Mouse (Mus musculus) myocyte (in vitro differentiated cells): ENCODE data around the gene Ajm1. TPM values are rescaled to one million over a fixed set of nuclear protein-coding genes. Genes with fewer than 3 reads are reported as not detected.
A peak's percentile ranks its signal among the peaks of the same experiment; 100 is the strongest.
"Not testable (repeated sequence)": the region's sequence is repeated elsewhere in the genome, so short reads cannot be mapped to it uniquely, and the experiment has no call there.

Source experiments
- H3K27me3 ChIP-seq: one replicate; pipeline ENCODE4 v1.6.1; 2011; ENCODE audit not compliant: control insufficient read depth, insufficient read depth, insufficient read length
- H3K36me3 ChIP-seq: one replicate; pipeline ENCODE4 v1.6.1; 2011; ENCODE audit not compliant: control insufficient read depth, insufficient read depth
- H3K4me2 ChIP-seq: one replicate; pipeline ENCODE4 v1.6.1; 2011; ENCODE audit warnings: low read depth, control low read depth
- H3K4me3 ChIP-seq: one replicate; pipeline ENCODE4 v1.5.1; 2011; ENCODE audit warnings: mild to moderate bottlenecking, control low read depth, moderate library complexity
- H3K79me2 ChIP-seq: one replicate; pipeline ENCODE4 v1.6.1; 2011; ENCODE audit not compliant: control insufficient read depth, insufficient read depth
- H3ac ChIP-seq: one replicate; pipeline ENCODE4 v1.6.1; 2011; ENCODE audit not compliant: control insufficient read depth, insufficient read length
- CEBPB ChIP-seq: IDR thresholded peaks from 2 replicates; pipeline ENCODE4 v1.6.1; 2011; ENCODE audit warnings: mild to moderate bottlenecking, moderate library complexity; ENCODE audit not compliant: poor library complexity, insufficient read depth, severe bottlenecking
- E2F4 ChIP-seq: IDR thresholded peaks from one replicate; pipeline ENCODE4 v1.6.1; 2011; ENCODE audit warnings: mild to moderate bottlenecking, control low read depth, moderate library complexity; ENCODE audit not compliant: insufficient read depth
- MAX ChIP-seq: IDR thresholded peaks from one replicate; pipeline ENCODE4 v1.6.1; 2011; ENCODE audit warnings: low read depth, mild to moderate bottlenecking, control low read depth
- MYOD1 ChIP-seq, 3 experiments: IDR thresholded peaks; one replicate each; pipeline ENCODE4 v1.6.1; 2011; ENCODE audit warnings: control low read depth in 2 of 3, low read depth in 2 of 3, mild to moderate bottlenecking in 2 of 3, moderate library complexity in 1 of 3; ENCODE audit not compliant: insufficient read length in 2 of 3, control insufficient read depth in 1 of 3
- MYOG ChIP-seq, 3 experiments: IDR thresholded peaks; one replicate each; pipeline ENCODE4 v1.6.1; 2011; ENCODE audit warnings: control low read depth in 2 of 3, low read depth in 2 of 3, mild to moderate bottlenecking in 2 of 3; ENCODE audit not compliant: insufficient read length in 2 of 3, control insufficient read depth in 1 of 3, insufficient read depth in 1 of 3
- POLR2A ChIP-seq: IDR thresholded peaks from one replicate; pipeline ENCODE4 v1.6.1; 2011; ENCODE audit warnings: low read depth, mild to moderate bottlenecking, control low read depth, moderate library complexity; ENCODE audit not compliant: insufficient read length
- POLR2AphosphoS2 ChIP-seq: IDR thresholded peaks from one replicate; pipeline ENCODE4 v1.6.1; 2011; ENCODE audit warnings: low read depth, control low read depth; ENCODE audit not compliant: insufficient read length
- REST ChIP-seq: IDR thresholded peaks from one replicate; pipeline ENCODE4 v1.6.1; 2011; ENCODE audit warnings: mild to moderate bottlenecking, control low read depth, moderate library complexity; ENCODE audit not compliant: insufficient read depth, insufficient read length
- SRF ChIP-seq: IDR thresholded peaks from one replicate; pipeline ENCODE4 v1.6.1; 2011; ENCODE audit warnings: low read depth; ENCODE audit not compliant: control insufficient read depth, insufficient read length
- TCF12 ChIP-seq: IDR thresholded peaks from one replicate; pipeline ENCODE4 v1.6.1; 2011; ENCODE audit warnings: mild to moderate bottlenecking, control low read depth; ENCODE audit not compliant: poor library complexity, insufficient read depth, severe bottlenecking
- TCF3 ChIP-seq: IDR thresholded peaks from one replicate; pipeline ENCODE4 v1.6.1; 2011; ENCODE audit warnings: low read depth, control low read depth; ENCODE audit not compliant: insufficient read length
- USF1 ChIP-seq: IDR thresholded peaks from one replicate; pipeline ENCODE4 v1.6.1; 2011; ENCODE audit warnings: low read depth, mild to moderate bottlenecking, control low read depth, moderate library complexity
- polyA plus RNA-seq: library from polyadenylated mRNA; unstranded; fragments of >200 nt; fragmentation: generic; extraction: Trizol; gene quantifications from one replicate; pipeline ENCODE4 v1.2.1, GENCODE M21; 2012; ENCODE audit warnings: missing spikeins

Gene Ajm1
- polyA plus RNA-seq, 1 experiment, result 1.0 TPM

GRCm38 (mm10) chr2:25557964-25558360 lies 23.6 kb downstream of the Ajm1 start:
- H3K4me3 ChIP-seq, result peak overlapping the region; percentile 80
- H3K4me2 ChIP-seq, result peak overlapping the region; percentile 88
- TF ChIP-seq MYOG (IDR thresholded peaks at IDR 0.05; ENCODE audit: control insufficient read depth in 1 of 3, insufficient read depth in 1 of 3, insufficient read length in 2 of 3, low read depth in 2 of 3) (no peak), POLR2AphosphoS2 (no peak), TCF3 (no peak), CEBPB (no peak), REST (no peak), MAX (no peak), POLR2A (no peak), MYOD1 (IDR thresholded peaks at IDR 0.05; ENCODE audit: control insufficient read depth in 1 of 3, insufficient read length in 2 of 3, low read depth in 2 of 3) (no peak), USF1 (no peak), SRF (no peak), E2F4 (no peak), TCF12 (no peak)
- H3K36me3 ChIP-seq, result peaks cover 20% of the 10 kb centered on the region
- H3K27me3 ChIP-seq, result no peaks in the 10 kb centered on the region
- H3K79me2 ChIP-seq, result peaks cover 33% of the 10 kb centered on the region
- peak overlapping the region; percentile 29 for H3ac ChIP-seq

DNA sequence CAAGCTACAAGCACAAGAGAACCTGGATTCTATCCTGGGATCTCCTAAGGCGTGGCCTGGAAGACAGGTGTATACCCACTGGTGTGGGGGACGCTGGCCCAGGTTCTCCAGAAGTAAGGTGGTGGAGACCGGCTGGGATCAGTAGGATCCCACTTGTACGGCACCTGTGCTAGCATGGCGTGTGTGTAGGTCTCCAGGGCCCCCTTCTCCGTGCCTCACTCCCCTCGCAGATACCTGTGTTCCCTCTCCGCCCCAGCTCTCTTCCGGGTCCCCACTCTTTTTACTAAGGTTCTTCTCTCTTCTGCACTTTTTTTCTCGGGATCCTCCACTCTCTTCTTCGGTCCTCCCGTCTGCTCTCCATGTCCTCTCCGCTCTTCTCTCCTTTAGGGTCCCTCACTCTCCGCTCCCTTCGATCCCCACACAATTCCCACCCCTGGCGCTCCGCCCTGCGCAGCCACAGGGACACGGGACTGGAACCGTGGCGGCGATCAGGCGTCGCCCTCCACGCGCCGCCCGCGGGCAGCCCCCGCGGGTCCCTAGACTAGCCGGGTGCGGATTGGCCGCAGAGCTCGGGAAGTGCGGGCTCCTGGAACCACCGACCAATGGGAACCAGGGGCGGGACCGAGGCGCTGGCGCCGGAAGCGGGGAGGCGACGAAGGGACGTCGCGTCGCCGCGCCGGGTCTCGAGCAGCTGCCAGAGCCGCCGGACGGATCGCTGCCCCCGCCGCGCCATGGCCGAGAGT lies 24.2 kb downstream of the Ajm1 start, which contains the start of gene Edf1:
Edf1 (plus strand) TSS at position 627 of the 743 bp plus-strand sequence.
- peak within 1 kb of the TSS; percentile 93 for H3K4me2 ChIP-seq
- peak within 1 kb of the TSS; percentile 80 for H3K4me3 ChIP-seq
- TF ChIP-seq POLR2A, result peak; percentile 91
- TF ChIP-seq MAX, result no peak
- TF ChIP-seq POLR2AphosphoS2, result peak; percentile 77
- TF ChIP-seq MYOD1 (IDR thresholded peaks at IDR 0.05; ENCODE audit: control insufficient read depth in 1 of 3, insufficient read length in 2 of 3, low read depth in 2 of 3), result peak in 2 of 3 experiments; percentile 61 to 82
- TF ChIP-seq MYOG (IDR thresholded peaks at IDR 0.05; ENCODE audit: control insufficient read depth in 1 of 3, insufficient read depth in 1 of 3, insufficient read length in 2 of 3, low read depth in 2 of 3), result peak in 2 of 3 experiments; percentile 74 to 84
- H3K27me3 ChIP-seq, result no peaks in the 10 kb centered on the region
- H3K36me3 ChIP-seq, result peaks cover 16% of the 10 kb centered on the region
- H3ac ChIP-seq, result peak within 1 kb of the TSS; percentile 29
- H3K79me2 ChIP-seq, result peaks cover 33% of the 10 kb centered on the region

GRCm38 (mm10) chr2:25556296-25556695 lies 25.3 kb downstream of the Ajm1 start:
- no peak for TF ChIP-seq MYOG (IDR thresholded peaks at IDR 0.05; ENCODE audit: control insufficient read depth in 1 of 3, insufficient read depth in 1 of 3, insufficient read length in 2 of 3, low read depth in 2 of 3)
- TF ChIP-seq TCF12, result no peak
- TF ChIP-seq POLR2AphosphoS2, result no peak
- TF ChIP-seq POLR2A, result no peak
- no peak for TF ChIP-seq USF1
- TF ChIP-seq E2F4, result no peak
- TF ChIP-seq MAX, result no peak
- no peak for TF ChIP-seq REST
- Histone ChIP-seq H3K27me3 (no peaks in the 10 kb centered on the region), H3ac (no peak overlapping the region), H3K4me2 (no peak overlapping the region), H3K79me2 (peaks cover 33% of the 10 kb centered on the region), H3K4me3 (peak overlapping the region; percentile 80), H3K36me3 (peaks cover 7% of the 10 kb centered on the region)

DNA sequence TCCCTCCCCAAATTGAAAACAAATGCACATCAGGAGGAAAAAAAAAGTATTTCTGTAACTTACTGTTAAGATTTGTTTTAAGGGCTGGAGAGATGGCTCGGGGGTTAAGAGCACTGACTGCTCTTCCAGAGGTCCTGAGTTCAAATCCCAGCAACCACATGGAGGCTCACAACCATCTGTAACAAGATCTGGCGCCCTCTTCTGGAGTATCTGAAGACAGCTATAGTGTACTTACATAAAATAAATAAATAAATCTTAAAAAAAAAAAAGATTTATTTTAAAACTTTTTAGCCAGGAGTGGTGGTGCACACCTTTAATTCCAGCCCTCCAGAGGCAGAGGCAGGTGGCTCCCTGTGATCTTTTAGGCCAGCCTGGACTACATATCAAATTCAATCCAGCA lies 26.1 kb downstream of the Ajm1 start:
- not testable (repeated sequence) for H3K4me3 ChIP-seq, H3K4me2 ChIP-seq, H3ac ChIP-seq, H3K27me3 ChIP-seq, H3K36me3 ChIP-seq
- H3K79me2 ChIP-seq, result peaks cover 33% of the 10 kb centered on the region

DNA sequence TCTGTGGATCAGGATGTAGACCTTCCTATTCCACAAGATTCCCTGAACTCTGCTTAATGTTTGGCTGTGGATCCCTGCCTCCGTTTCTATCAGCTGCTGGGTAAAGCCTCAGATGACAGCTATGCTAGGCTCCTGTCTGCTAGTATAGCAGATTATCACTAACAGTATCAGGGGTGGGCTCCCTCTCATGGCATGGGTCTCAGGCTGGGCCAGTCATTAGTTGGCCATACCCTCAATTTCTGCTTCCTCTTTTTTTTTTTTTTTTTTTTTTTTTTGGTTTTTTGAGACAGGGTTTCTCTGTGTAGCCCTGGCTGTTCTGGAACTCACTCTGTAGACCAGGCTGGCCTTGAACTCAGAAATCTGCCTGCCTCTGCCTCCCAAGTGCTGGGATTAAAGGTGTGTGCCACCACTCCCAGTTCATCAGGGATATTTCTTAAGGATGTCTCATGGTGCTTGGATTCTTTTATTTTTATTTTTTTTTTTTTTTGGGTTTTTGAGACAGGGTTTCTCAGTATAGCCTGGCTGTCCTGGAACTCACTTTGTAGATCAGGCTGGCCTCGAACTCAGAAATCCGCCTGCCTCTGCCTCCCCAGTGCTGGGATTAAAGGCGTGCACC lies 28.3 kb downstream of the Ajm1 start:
- not testable (repeated sequence) for H3K4me3 ChIP-seq, H3K36me3 ChIP-seq, H3K27me3 ChIP-seq, H3K4me2 ChIP-seq, H3ac ChIP-seq
- H3K79me2 ChIP-seq, result peaks cover 11% of the 10 kb centered on the region
